Comparison of ENCODE assay signal across 13 mouse cellular contexts in the genomic region with DNA sequence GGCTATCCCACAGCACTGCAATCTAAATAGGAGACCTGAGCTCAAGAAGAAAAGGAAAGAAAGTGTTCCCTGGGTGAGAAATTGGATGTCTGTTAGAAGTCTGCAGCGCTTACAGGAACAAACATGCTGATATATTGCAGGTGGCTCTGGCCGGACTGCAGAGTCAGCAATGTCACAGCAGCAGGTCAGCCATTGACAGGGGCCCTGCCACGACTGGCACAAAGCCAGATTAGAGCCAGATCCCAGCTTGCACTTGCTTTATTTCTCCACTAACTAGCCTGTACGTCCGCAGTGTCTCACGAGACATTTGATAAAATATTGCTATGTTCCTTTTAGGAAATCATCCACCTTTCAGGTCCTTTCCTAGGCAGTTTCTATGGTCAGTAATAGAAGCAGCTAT.
DNase-seq lines count a peak whose midpoint lies in the region; ATAC-seq and TF ChIP-seq lines count a peak whose summit lies in the region.
"Had no signal": no experiment of that assay in that cellular context is flagged by ENCODE, and none has a peak within 500 bp of the region (broad histone marks: within the 10 kb centered on the region; RNA-seq: fewer than 3 reads in every experiment).

No protein-coding gene starts in this region.

- H3K27me3 ChIP-seq in heart, embryonic 12.5 days (replicated peaks) = no peaks in the 10 kb centered on the region
- no peaks in the 10 kb centered on the region for H3K27me3 ChIP-seq in midbrain, postnatal 0 days (ENCODE audit: insufficient read depth, low read length)
- H3K27me3 ChIP-seq in midbrain, embryonic 15.5 days (replicated peaks) = no peaks in the 10 kb centered on the region
- no peaks in the 10 kb centered on the region for H3K27me3 ChIP-seq in limb, embryonic 10.5 days (ENCODE audit: low read depth, poor library complexity, severe bottlenecking)
- H3K27me3 ChIP-seq: forebrain, embryonic 12.5 days; limb, embryonic 13.5 days had no signal

- no peak for TF ChIP-seq CTCF in midbrain, postnatal 0 days (IDR thresholded peaks at IDR 0.05)

- H3K9ac ChIP-seq in heart, embryonic 12.5 days = no peak overlapping the region
- no peak overlapping the region for H3K9ac ChIP-seq in midbrain, postnatal 0 days (replicated peaks; ENCODE audit: low read length, poor library complexity, severe bottlenecking)
- H3K9ac ChIP-seq in midbrain, embryonic 15.5 days = no peak overlapping the region
- H3K9ac ChIP-seq: forebrain, embryonic 12.5 days; limb, embryonic 13.5 days had no signal

- H3K4me3 ChIP-seq in heart, embryonic 12.5 days = no peak overlapping the region
- no peak overlapping the region for H3K4me3 ChIP-seq in midbrain, postnatal 0 days (ENCODE audit: low read depth, low read length)
- H3K4me3 ChIP-seq in midbrain, embryonic 15.5 days = no peak overlapping the region
- no peak overlapping the region for H3K4me3 ChIP-seq in limb, embryonic 10.5 days
- H3K4me3 ChIP-seq: forebrain, embryonic 12.5 days; limb, embryonic 13.5 days had no signal

- no peaks in the 10 kb centered on the region for H3K9me3 ChIP-seq in heart, embryonic 12.5 days (replicated peaks)
- H3K9me3 ChIP-seq in midbrain, postnatal 0 days (ENCODE audit: low read length) = no peaks in the 10 kb centered on the region
- no peaks in the 10 kb centered on the region for H3K9me3 ChIP-seq in midbrain, embryonic 15.5 days
- H3K9me3 ChIP-seq in limb, embryonic 10.5 days (replicated peaks) = no peaks in the 10 kb centered on the region
- H3K9me3 ChIP-seq: forebrain, embryonic 12.5 days; limb, embryonic 13.5 days had no signal

- intact Hi-C loops in heart, postnatal 25 days (cut with DNase I) = no loop called here

- no peak for DNase-seq in heart, postnatal 25 days (ENCODE audit: low spot score)
- peak; percentile 61 for DNase-seq in midbrain, postnatal 0 days (ENCODE audit: low spot score)
- DNase-seq in cerebellum, postnatal 14 days = peak; percentile 83
- peak; percentile 31 for DNase-seq in limb, embryonic 10.5 days (ENCODE audit: low spot score)
- no peak for DNase-seq in lung, adult 18-20 months
- no peak for DNase-seq in urinary bladder, postnatal 10 days (ENCODE audit: low spot score)
- DNase-seq: gastrocnemius, postnatal 36 days; right cerebral cortex, postnatal 14 days had no signal

- peak overlapping the region; percentile 31 for H3K4me2 ChIP-seq in heart, embryonic 12.5 days
- no peak overlapping the region for H3K4me2 ChIP-seq in midbrain, postnatal 0 days (ENCODE audit: low read depth, low read length, poor library complexity, severe bottlenecking)
- no peak overlapping the region for H3K4me2 ChIP-seq in midbrain, embryonic 15.5 days
- H3K4me2 ChIP-seq: forebrain, embryonic 12.5 days; limb, embryonic 13.5 days had no signal

- no peak; the same call in 1 of the 2 replicates for ATAC-seq in heart, embryonic 12.5 days (ENCODE audit: insufficient number of reproducible peaks, low FRiP score)
- no peak for ATAC-seq in midbrain, postnatal 0 days (ENCODE audit: low FRiP score)
- ATAC-seq in midbrain, embryonic 15.5 days (replicated peaks) = no peak

- no peak overlapping the region for H3K27ac ChIP-seq in heart, embryonic 12.5 days (ENCODE audit: poor library complexity, severe bottlenecking)
- H3K27ac ChIP-seq in midbrain, postnatal 0 days (ENCODE audit: low read depth, low read length) = no peak overlapping the region
- no peak overlapping the region for H3K27ac ChIP-seq in midbrain, embryonic 15.5 days
- no peak overlapping the region for H3K27ac ChIP-seq in limb, embryonic 10.5 days
- H3K27ac ChIP-seq: forebrain, embryonic 12.5 days; limb, embryonic 13.5 days; stomach, postnatal 0 days had no signal

- WGBS in heart, embryonic 12.5 days = 23% methylated on average over 6 of the region's 6 CpGs
- 39% methylated on average over 6 of the region's 6 CpGs for WGBS in midbrain, postnatal 0 days
- 48% methylated on average over 6 of the region's 6 CpGs for WGBS in midbrain, embryonic 15.5 days
- WGBS in limb, embryonic 10.5 days = 68% methylated on average over 6 of the region's 6 CpGs

- H3K36me3 ChIP-seq in heart, embryonic 12.5 days = no peaks in the 10 kb centered on the region
- no peaks in the 10 kb centered on the region for H3K36me3 ChIP-seq in midbrain, postnatal 0 days (ENCODE audit: insufficient read depth, low read length)
- H3K36me3 ChIP-seq in midbrain, embryonic 15.5 days (replicated peaks) = no peaks in the 10 kb centered on the region
- no peaks in the 10 kb centered on the region for H3K36me3 ChIP-seq in limb, embryonic 10.5 days
- H3K36me3 ChIP-seq: forebrain, embryonic 12.5 days; limb, embryonic 13.5 days had no signal

- H3K4me1 ChIP-seq in heart, embryonic 12.5 days (replicated peaks) = 0 out of 2 replicates have a peak, but pooled peaks cover 6% of the 10 kb centered on the region
- H3K4me1 ChIP-seq in midbrain, postnatal 0 days (ENCODE audit: insufficient read depth, low read length) = no peaks in the 10 kb centered on the region
- no peaks in the 10 kb centered on the region for H3K4me1 ChIP-seq in midbrain, embryonic 15.5 days
- H3K4me1 ChIP-seq in limb, embryonic 10.5 days = no peaks in the 10 kb centered on the region
- H3K4me1 ChIP-seq: forebrain, embryonic 12.5 days; limb, embryonic 13.5 days had no signal

Comparison
In these comparisons a context has a peak if more than half of its experiments do, and no peak if none do; other contexts are left out.
1. DNase-seq: peak in midbrain, postnatal 0 days (single experiment), cerebellum, postnatal 14 days (2 of 2) and limb, embryonic 10.5 days (single experiment); none in heart, postnatal 25 days (single experiment), lung, adult 18-20 months (0 of 2) and urinary bladder, postnatal 10 days (single experiment).